Mouse (Mus musculus) CD4-positive, CD25-positive, alpha-beta regulatory T cell, adult 2 months (primary cell): Measurements from ENCODE around the gene 2310061I04Rik.

Experiments
- DNase-seq: peaks from one replicate; pipeline ENCODE4 v3.0.0-alpha.2; 2012; ENCODE audit warnings: low read depth, low spot score

Gene 2310061I04Rik

DNA sequence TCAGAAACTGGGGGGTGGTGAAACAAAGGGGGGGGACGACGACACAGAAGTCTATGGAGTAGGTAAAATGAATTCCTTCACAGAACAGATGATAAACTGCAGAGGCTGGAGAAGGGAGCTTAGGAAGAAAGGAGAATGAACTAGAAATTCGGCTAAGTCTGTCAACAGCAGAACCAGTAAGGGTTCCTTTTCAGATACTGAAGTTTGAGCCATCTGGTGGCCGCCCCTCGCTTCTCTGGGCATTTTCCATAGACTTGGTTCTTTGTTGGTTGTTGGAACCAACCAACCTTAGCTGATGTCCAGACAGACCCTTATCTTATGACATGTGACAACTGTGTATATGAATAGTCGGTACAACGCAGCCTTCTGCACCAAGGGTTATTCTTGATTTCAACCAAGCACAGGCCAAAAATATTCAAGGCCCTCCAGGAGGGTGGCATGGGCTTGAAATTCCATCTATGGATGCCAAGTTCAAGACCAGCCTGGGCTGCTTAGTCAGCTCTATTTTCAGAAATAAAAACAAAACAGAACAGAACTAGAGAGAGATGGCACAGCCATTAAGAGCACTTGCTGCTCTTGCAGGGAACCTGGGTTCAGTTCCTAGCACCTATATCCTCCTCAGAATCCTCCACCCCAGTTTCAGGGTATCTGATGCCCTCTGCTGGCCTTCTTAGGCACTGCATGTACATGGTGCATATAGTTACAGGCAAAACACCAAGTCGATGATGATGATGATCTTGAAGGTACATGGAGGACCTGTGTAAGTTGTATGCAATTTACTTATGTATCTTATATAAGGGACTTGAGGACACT is 26.1 kb downstream of the 2310061I04Rik start:
- DNase-seq, result peak; percentile 80

DNA sequence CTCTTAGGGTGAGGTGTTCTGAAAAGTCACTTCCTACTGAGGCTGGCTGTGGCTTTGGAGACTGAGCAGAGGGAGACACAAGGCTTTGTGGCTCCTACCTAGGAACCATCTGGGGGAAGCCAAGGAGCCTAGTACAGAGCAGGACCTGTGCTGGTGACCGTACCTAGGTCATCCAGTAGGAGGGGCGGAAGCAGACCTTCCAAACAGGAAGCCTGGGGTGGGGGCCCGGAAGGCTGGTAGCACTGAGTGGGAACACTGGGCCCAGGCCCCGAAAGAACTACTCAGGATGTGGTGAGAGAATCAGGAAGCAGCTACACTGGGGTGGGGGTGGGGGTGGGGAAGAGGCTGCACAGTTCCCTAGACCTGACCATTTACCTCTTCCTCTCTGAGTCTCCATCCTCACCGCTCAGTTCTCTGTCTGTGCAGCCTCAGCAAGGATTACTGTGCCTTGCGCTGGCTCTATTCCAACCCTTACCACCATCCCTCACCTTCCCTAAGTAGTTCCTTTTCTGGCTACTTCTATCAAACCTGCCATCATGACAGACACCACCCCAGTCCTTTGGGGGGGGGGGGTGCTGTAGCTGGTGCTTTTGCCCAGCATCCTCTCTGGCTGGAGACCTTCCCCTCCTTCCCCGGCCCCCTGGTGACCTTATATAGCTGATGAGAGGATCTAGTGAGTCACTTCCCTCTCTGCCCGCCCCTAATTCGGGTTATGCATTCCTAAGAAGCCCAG is 26.9 kb downstream of the 2310061I04Rik start:
- DNase-seq, result peak; percentile 80

DNA sequence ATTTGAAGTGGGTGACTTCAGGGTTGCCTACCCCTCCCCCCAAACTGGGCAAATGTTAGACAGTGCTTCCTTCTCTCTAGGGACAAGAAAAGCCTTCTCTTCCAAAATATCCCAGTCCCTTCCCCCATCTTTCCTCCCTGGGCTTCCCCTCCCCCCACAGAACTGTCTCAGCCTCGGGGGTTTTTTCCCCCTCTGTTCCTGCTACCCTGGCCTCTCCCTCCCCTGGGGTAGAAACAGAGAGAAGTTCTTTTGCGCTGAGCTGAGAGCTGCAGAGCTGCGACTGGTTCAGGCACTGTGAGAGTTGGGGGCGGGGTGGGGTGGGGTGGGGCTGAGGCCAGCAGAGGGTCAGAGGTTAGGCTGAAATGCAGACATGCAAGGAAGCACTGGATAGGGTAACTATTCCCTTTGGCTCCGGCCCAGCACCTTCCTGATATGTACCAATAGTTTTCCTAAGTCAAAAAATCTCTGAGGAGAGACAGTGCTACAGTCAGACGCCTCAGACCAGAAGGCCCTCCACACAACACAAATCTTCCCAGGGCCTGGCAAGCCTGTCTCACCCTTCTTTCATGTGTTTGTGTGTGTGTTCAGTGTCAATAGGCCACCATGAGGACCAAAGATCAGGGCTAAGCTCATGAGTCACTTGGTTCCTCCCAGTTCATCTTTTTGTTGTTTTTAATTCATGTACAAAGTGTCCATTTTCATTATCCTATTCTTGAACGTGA is 27.7 kb downstream of the 2310061I04Rik start:
- peak; percentile 42 for DNase-seq

DNA sequence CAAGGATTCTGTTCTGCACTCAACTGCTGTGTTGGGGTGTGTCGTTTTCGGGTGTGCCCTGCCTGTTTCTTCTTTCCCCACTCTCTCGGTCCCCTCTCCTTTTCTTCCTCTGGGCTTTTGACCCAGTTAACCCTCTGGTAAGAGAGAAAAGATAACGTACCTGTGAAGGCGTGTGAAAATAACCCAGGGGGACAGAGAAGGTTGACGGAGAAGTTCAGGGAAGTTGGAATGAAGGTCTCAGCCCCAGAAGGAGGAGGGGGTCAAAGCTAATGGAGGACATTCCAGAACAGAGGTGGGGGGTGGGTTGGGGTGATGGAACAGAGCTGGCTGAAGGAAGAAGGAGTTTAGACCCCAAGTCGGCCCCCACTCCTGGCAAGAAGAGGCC is 28.3 kb downstream of the 2310061I04Rik start:
- DNase-seq, result no peak

DNA sequence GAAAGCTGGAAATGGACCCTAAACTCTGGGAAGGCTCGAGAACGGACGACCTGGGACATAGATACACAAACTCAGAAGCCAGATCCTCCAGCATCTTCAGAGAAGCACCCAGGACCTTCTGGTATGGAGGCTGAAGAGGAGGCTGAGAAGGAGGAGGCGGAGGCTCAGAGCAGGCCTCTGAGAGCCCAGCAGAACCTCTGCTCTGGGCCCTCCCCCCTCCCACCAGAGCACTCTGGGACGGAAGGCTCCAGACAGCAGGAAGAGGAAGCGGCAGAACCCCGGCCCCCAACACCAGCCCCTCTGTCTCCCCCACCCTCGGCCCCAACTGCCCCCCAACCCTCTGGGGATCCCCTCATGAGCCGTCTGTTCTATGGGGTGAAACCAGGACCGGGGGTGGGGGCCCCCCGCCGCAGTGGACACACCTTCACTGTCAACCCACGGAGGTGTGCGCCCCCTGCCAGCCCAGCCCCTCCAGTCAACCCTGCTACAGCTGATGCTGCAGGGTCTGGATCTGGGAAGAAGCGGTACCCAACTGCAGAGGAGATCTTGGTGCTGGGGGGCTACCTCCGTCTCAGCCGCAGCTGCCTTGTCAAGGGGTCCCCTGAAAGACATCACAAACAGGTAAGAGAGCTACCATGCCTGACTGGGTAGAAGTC is 28.9 kb downstream of the 2310061I04Rik start:
- peak; percentile 80 for DNase-seq

DNA sequence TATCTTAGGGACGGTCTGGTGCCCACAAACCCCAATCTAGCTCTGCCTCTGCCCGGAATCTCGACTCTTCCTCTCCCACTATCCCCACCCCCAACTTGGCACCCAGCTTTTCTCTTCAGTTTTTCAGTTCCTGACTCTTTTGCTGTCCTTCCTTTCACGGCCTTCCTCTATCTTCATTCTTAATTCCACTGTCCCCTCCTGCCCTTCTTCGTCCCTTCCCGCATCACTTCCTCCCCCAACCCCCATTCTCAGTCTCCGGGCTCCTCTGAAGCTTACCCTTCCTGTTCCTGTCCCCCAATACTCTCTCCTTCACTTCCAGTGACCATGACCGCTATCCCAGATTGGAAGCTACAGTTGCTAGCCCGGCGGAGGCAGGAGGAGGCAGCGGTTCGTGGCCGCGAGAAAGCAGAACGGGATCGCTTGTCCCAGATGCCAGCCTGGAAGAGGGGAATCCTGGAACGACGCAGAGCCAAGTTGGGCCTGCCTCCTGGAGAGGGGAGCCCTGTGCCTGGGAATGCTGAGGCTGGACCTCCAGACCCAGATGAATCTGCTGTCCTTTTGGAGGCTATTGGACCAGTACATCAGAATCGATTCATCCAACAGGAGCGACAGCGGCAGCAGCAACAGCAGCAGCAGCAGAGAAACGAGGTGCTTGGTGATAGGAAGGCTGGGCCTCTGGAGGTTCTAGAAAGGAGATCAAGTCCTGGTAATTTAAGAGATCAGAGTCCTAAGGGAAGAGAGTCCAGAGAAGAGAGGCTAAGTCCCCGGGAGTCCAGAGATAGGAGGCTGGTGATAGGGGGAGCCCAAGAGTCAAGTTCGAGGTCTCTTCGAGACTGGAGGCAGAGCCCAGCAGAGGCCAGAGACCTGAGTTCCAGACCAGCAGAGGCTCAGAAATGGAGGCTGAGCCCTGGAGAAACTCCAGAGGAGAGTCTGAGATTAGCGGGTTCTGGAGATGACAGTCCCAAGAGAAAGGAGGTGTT is 30.0 kb downstream of the 2310061I04Rik start:
- DNase-seq, result peak; percentile 68

DNA sequence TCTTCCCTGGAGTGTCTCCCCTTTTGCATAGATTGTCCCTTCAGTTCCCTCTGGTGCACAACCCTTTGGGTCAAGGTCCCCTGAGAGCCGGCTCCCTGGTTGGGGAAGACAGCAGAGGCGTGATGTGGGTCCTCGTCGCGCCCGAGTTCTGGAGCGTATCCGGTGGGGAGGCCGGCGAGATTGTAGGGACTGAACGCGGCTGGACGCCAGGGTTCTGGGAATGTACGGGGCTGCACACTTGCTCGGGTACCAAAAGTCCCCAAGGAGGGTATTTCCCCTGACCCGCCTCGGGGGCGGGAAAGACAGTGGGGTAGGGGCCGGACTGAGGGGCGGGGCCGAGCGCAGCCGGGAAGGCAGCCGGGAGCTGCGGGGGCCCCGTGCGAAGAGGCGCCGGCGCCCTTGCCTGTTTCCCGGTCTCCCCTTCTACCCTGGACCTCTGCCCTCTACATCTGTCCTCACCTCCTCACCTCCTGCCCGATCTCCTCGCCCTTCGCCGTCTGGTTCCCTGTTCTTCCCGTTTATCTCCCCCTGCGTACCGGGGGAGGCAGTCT is 30.9 kb downstream of the 2310061I04Rik start:
- DNase-seq, result peak; percentile 70

DNA sequence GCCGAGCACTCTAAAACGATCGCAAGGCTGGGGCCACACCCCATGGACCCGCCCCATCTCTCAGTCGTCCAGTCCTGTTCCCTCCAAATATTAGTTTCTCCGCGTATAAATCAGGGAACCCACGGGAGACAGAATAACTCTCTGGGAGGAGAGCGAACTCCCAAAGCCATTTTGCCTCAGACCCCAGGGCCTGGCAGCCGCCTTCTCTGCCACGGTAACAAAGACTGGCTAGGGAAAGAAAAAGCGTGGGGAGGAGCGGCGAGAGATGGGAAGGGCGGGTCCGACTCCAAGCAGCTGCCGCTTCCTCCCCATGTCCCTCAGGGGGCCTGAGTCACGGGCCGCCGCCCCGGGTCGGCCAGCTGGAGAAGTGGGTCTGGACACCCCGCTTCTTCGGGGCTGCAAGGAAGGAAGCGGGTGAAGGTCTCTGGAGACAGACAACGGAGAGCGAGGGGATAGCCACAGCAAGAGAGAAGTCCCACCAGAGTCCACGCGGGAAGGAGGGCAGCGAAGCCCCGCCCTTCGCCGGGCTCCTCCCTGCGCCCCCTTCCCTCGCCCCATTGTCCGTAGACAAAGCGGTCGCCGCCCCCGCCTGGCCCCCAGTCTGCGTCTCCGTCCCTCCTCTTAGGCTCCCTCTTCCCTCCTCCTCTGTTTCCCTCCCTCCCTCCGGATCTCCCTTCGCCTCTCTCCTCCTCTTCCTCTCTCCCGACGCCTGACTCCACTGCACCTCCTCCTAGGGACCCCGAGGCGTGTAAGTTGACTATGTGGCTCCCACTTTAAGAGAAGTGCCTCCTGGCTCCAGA is 31.6 kb downstream of the 2310061I04Rik start, which contains the start of gene Ppp1r18:
Gene Ppp1r18, plus strand, starts transcription at position 113 of the 800 bp plus-strand sequence.
- peak; percentile 51 for DNase-seq

DNA sequence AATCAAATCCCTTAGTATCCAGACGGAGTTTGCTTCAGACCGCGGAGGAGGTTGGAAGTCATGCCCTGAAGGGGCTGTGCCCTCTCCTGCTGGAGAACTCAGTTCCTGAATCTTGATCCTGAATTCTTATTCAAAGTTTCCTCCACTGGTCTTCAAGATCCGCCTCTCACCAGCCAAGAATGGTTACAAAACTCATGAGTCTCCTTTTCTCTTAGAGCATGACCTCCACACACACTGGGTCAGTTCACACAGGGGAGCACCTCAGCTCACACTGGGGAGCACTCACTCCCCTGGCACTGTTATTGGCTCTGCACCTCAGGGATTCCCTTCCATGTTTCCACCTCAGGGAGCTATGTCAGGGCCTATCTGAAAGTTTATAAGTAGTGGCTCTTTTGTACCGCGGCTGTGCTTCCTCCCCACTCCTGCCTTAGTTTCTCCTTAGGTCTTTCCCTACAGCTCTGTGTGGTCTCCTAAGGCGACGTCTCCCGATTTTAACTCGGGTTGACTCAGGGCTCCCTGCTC is 32.3 kb downstream of the 2310061I04Rik start:
- DNase-seq, result no peak

DNA sequence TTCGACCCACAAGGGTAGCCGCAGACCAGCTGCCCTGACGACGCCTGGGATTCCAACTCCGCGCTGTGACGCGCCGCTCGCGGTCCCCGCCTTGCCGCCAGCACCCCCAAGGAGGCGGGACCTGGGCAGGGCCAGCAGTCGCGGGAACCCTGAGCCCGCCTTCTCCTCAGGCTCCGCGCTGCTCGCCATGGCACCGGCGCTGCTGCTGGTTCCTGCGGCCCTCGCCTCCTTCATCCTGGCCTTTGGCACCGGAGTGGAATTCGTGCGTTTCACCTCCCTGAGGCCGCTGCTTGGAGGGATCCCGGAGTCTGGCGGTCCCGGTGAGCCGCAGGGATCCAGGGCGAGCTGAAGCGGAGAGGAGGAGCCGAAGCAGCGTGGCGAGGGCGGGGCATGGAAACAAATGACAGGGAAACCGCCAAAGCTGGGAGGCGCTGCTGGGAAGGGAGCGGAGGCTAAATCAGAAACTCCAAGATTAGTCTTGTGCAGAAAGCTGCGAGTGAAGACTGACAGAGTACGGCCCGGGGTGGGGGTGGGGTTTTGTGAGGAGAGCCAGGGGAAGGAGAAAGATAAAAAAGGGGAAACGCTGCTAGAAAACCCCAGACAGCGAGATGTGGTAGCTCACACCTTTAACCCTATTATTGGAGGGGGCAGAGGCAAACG is 35.9 kb downstream of the 2310061I04Rik start, which contains the start of gene Nrm:
Gene Nrm, plus strand, starts transcription at position 121 of the 660 bp plus-strand sequence.
- DNase-seq, result peak; percentile 90

DNA sequence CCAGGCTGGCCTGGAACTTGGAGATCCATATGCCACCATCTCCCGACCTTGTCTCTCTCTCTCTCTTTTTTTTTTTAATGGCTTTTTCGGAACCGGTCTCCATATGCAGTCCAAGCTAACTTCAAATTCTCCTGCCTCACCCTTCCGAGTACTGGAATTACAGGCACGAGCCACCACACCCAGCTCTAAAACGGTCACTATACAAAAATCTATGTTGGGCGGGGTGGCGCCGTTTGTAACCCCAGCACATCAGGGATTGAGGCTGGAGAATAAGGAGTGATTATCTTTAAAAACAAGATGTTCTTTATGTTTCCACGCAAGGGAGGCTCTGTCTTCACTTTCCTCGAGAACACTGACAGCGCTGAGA is 36.4 kb downstream of the 2310061I04Rik start:
- no peak for DNase-seq

DNA sequence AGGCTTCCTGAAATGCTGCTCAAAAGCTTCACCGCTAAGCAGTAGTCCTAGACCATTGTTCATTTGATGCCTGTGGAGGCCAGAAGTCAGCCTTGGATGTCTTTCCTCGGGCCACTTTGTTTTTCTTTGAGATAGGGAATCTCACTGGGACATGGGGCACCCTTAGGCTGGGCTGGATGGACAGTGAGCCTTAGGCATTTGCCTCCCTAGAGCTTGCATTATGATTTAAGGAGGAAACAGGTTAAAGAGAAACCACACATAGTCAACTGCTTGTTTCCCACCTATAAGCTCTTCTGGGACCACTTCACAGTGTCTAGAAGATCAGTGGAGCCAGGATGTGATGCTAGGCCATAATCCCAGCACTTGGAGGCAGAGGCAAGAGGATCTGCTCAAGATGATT is 37.4 kb downstream of the 2310061I04Rik start:
- no peak for DNase-seq

DNA sequence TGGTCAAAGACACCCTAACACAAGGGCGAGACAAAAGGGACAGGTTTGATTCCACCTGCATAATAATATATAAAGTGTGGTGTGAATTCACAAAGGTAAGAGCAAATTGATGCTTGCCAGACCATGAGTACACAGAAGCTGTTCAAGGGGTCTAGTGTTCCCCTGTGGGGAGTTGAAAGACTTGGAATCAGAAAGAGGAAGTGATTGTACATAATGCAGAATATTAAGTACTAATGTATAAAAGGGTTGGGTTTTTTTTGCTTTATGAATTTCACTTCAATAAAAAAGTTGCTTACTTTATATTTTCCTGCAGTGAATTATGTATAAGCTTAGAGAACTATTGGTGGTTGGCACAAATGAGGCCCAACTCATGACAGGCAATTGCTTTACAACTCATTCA is 37.9 kb downstream of the 2310061I04Rik start:
- no peak for DNase-seq

DNA sequence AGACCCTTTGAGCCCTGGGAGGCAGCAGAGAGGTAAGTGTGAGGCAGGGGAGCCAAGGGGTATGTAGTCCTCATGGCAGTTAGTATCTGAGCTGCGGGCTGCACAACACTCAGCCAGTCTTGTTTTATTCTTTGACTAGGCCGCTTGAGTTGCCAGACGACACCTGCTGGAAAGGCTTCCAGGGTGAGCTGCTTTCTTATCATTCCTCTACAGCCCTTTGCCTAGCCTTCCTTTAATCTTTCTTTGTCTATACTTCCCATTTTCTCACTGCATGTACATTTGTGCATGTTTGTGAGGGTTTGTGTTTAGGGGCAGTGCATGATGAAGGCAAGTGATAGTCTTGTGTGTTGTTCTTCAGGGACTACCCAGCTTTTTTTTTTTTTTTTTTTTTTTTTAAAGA is 46.3 kb downstream of the 2310061I04Rik start:
- DNase-seq, result no peak

DNA sequence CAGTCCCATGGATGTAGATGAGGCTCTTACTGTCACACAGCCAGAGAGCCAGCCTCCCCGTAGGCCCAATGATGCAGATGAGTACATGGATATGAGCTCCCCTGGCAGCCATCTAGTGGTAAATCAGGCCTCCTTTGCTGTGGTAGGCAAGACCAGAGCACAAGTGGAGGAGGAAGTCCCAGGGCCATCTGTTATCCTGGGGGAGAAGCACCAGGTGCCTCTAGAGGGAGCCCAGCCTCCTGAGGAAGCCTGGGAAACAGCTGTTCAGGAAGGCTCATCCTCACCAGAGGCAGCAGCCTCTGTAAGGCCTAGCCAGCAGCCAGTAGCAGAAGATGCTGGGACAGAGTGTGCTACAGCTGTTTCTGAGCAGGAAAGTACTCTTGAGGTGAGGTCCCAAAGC is 49.1 kb downstream of the 2310061I04Rik start:
- peak; percentile 1 for DNase-seq

DNA sequence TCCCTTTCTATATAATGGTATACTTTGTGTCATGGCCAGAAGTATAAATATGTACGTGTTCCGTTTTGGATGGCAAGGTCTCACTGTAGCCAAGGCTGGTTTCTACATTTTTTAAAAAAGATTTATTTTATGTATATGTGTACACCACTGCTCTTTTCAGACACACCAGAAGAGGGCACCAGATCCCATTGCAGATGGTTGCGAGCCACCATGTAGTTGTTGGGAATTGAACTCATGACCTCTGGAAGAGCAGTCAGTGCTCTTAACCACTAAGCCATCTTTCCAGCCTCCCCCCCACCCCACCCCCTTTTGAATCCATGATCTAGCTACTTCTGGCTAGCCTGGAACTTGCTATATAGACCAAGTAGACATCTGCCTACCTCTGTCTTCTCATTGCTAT is 53.7 kb downstream of the 2310061I04Rik start:
- DNase-seq, result no peak
